Mouse (Mus musculus) limb, embryonic 13.5 days (tissue): ENCODE measurements around the gene Rtf1. TPM values are rescaled to one million over a fixed set of nuclear protein-coding genes. Genes with fewer than 3 reads are reported as not detected.
A peak's percentile ranks its signal among the peaks of the same experiment; 100 is the strongest.

Experiments used
- ATAC-seq: fragments of 200-750 bp; cut with Nextera tagmentation; 2 replicates; pipeline ENCODE4 v1.8.0; 2017; ENCODE audit warnings: low read depth, moderate number of reproducible peaks, moderate TSS enrichment; ENCODE audit not compliant: low FRiP score
- H3K27ac ChIP-seq: fragments of 300-500 bp; sonication (generic); 2 replicates; pipeline ENCODE4 v1.5.1; 2015; ENCODE audit warnings: inconsistent platforms, mild to moderate bottlenecking, moderate library complexity
- H3K27me3 ChIP-seq: fragments of 300-500 bp; sonication (generic); 2 replicates; pipeline ENCODE4 v1.6.1; 2015; ENCODE audit warnings: mild to moderate bottlenecking, inconsistent platforms
- H3K36me3 ChIP-seq: fragments of 300-500 bp; sonication (generic); 2 replicates; pipeline ENCODE4 v1.6.1; 2015; ENCODE audit warnings: inconsistent platforms, mild to moderate bottlenecking, moderate library complexity
- H3K4me1 ChIP-seq: fragments of 300-500 bp; sonication (generic); 2 replicates; pipeline ENCODE4 v1.6.1; 2015; ENCODE audit warnings: inconsistent platforms
- H3K4me2 ChIP-seq: fragments of 300-500 bp; sonication (generic); replicated peaks from 2 replicates; pipeline ENCODE4 v1.6.1; 2015; ENCODE audit warnings: inconsistent platforms, mild to moderate bottlenecking, moderate library complexity
- H3K4me3 ChIP-seq: fragments of 300-500 bp; sonication (generic); 2 replicates; pipeline ENCODE4 v1.5.1; 2015; ENCODE audit warnings: moderate library complexity, mild to moderate bottlenecking, inconsistent platforms
- H3K9ac ChIP-seq: fragments of 300-500 bp; sonication (generic); 2 replicates; pipeline ENCODE4 v1.6.1; 2015; ENCODE audit warnings: mild to moderate bottlenecking, inconsistent platforms
- H3K9me3 ChIP-seq: fragments of 300-500 bp; sonication (generic); 2 replicates; pipeline ENCODE4 v1.6.1; 2016; ENCODE audit warnings: inconsistent platforms
- WGBS: fragments of 180-500 bp; shearing (Covaris S2); methylation state at CpG from one replicate; pipeline ENCODE4 v1.1.7; 2015; 5-methylcytosine and 5-hydroxymethylcytosine counted together
- polyA plus RNA-seq: library from polyadenylated mRNA; unstranded; fragments of >200 nt; fragmentation: Nextera tagmentation; extraction: Ambion mirVana; gene quantifications from 2 replicates; pipeline ENCODE4 v1.2.1, GENCODE M21; 2015

Rtf1 gene
- polyA plus RNA-seq, 1 experiment from 2014 or later, result 61.3 TPM

GRCm38 (mm10) chr2:119758844-119759835, 84.3 kb downstream of the Rtf1 start:
- H3K27ac ChIP-seq, result no peak overlapping the region
- H3K4me1 ChIP-seq, result peaks cover 16% of the 10 kb centered on the region
- peak overlapping the region; percentile 61 for H3K4me3 ChIP-seq
- H3K36me3 ChIP-seq, result peaks cover 9% of the 10 kb centered on the region
- whole genome bisulfite sequencing, result 4% methylated on average over 44 of the region's 44 CpGs
- no peak for ATAC-seq
- H3K4me2 ChIP-seq, result peak overlapping the region; percentile 100
- peak overlapping the region; percentile 70; the same call in 1 of the 2 replicates for H3K9ac ChIP-seq
- no peaks in the 10 kb centered on the region for H3K9me3 ChIP-seq
- H3K27me3 ChIP-seq, result peaks cover 86% of the 10 kb centered on the region

GRCm38 (mm10) chr2:119760251-119760650, 85.4 kb downstream of the Rtf1 start, which contains the start of gene Ltk:
Gene Ltk, minus strand, starts transcription at chr2:119760431.
- ATAC-seq, result no peak
- Histone ChIP-seq H3K27me3 (peaks cover 75% of the 10 kb centered on the region), H3K9ac (no peak within 1 kb of the TSS), H3K4me3 (peak within 1 kb of the TSS; percentile 61; the same call in 1 of the 2 replicates), H3K27ac (no peak within 1 kb of the TSS), H3K36me3 (peaks cover 19% of the 10 kb centered on the region), H3K4me1 (peaks cover 16% of the 10 kb centered on the region), H3K4me2 (peak within 1 kb of the TSS; percentile 100), H3K9me3 (no peaks in the 10 kb centered on the region)
- 7% methylated on average over 9 of the region's 9 CpGs for WGBS

GRCm38 (mm10) chr2:119762276-119762675, 87.4 kb downstream of the Rtf1 start:
- peaks cover 27% of the 10 kb centered on the region for H3K36me3 ChIP-seq
- peaks cover 16% of the 10 kb centered on the region for H3K4me1 ChIP-seq
- 72% methylated on average over 1 of the region's 1 CpGs for WGBS
- H3K4me3 ChIP-seq, result no peak overlapping the region
- no peak for ATAC-seq
- H3K9me3 ChIP-seq, result no peaks in the 10 kb centered on the region
- no peak overlapping the region for H3K9ac ChIP-seq
- H3K4me2 ChIP-seq, result no peak overlapping the region
- no peak overlapping the region for H3K27ac ChIP-seq
- H3K27me3 ChIP-seq, result peaks cover 56% of the 10 kb centered on the region

GRCm38 (mm10) chr2:119763924-119764323, 89.1 kb downstream of the Rtf1 start:
- WGBS, result 72% methylated on average over 4 of the region's 4 CpGs
- ATAC-seq, result no peak
- Histone ChIP-seq H3K36me3 (peaks cover 39% of the 10 kb centered on the region), H3K27ac (no peak overlapping the region), H3K27me3 (peaks cover 39% of the 10 kb centered on the region), H3K9me3 (no peaks in the 10 kb centered on the region), H3K4me3 (no peak overlapping the region), H3K4me1 (peaks cover under 1% of the 10 kb centered on the region; the same call in 1 of the 2 replicates), H3K9ac (no peak overlapping the region), H3K4me2 (no peak overlapping the region)

DNA sequence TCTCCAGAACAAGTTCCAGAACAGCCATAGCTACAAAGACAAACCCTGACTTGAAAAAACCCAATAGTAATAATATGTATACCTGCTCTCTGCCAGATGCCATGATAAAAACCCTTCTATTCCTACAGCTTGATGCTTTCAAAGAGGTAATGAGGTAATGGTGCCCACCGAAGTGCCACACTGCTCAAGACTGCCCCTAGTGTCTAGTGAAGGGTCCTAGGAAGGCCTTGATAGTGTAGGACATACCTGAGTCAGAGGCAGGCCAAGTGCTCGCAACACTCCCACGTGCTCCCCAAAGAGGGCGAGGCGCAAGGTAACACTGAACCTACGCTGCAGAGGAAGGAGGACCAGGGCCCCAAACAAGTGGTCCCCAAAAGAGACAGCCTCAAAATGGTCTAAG, 92.4 kb downstream of the Rtf1 start:
- Histone ChIP-seq H3K27ac (no peak overlapping the region), H3K9ac (no peak overlapping the region), H3K4me1 (no peaks in the 10 kb centered on the region), H3K4me2 (no peak overlapping the region), H3K36me3 (peaks cover 72% of the 10 kb centered on the region), H3K9me3 (no peaks in the 10 kb centered on the region), H3K4me3 (no peak overlapping the region), H3K27me3 (peaks cover 6% of the 10 kb centered on the region)
- no peak for ATAC-seq
- WGBS, result 91% methylated on average over 6 of the region's 6 CpGs

Other genes with a start within 250 kb of the Rtf1 start
- 4.2 and 4.5 TPM in 2 replicates for gene Ino80, start 197.4 kb upstream of the Rtf1 start, polyA plus RNA-seq
- gene Exd1, start 127.4 kb upstream of the Rtf1 start, polyA plus RNA-seq, result 0.23 and 0.36 TPM in 2 replicates
- 63.0 and 64.3 TPM in 2 replicates for gene Chp1, start 127.4 kb upstream of the Rtf1 start, polyA plus RNA-seq
- gene Nusap1, start 56.8 kb upstream of the Rtf1 start, polyA plus RNA-seq, result 70.1 and 73.8 TPM in 2 replicates
- 23.9 and 27.1 TPM in 2 replicates for gene Oip5, start 56.6 kb upstream of the Rtf1 start, polyA plus RNA-seq
- gene Ndufaf1, start 12.2 kb upstream of the Rtf1 start, polyA plus RNA-seq, result 47.9 and 50.7 TPM in 2 replicates
- gene Itpka, start 67.3 kb downstream of the Rtf1 start, polyA plus RNA-seq, result 0.33 and 0.59 TPM in 2 replicates
- gene Ltk, start 85.4 kb downstream of the Rtf1 start, polyA plus RNA-seq, result not detected in 2 replicates
- gene Rpap1, start 112.5 kb downstream of the Rtf1 start, polyA plus RNA-seq, result 28.5 and 30.2 TPM in 2 replicates
- gene Tyro3, start 122.7 kb downstream of the Rtf1 start, polyA plus RNA-seq, result 29.6 and 32.3 TPM in 2 replicates
- 36.3 and 37.3 TPM in 2 replicates for gene Mga, start 222.2 kb downstream of the Rtf1 start, polyA plus RNA-seq